Mouse (Mus musculus) monocyte, adult 5-6 weeks (primary cell): ENCODE results near the gene Vmn1r204. TPM values are rescaled to one million over a fixed set of nuclear protein-coding genes. Genes with fewer than 3 reads are reported as not detected.
"Not testable (repeated sequence)": the region's sequence is repeated elsewhere in the genome, so short reads cannot be mapped to it uniquely, and the experiment has no call there.

ENCODE experiments used
- ATAC-seq: fragments of 153-309, 156-312 bp; replicated peaks from 2 replicates; pipeline ENCODE4 v1.8.0; 2017; ENCODE audit warnings: mild to moderate bottlenecking; ENCODE audit not compliant: low TSS enrichment, insufficient number of reproducible peaks, severe bottlenecking, poor library complexity, low FRiP score
- total RNA-seq: library from RNA; stranded (forward); fragments of 200-1000, 200-491, 200-594 nt; gene quantifications from 3 replicates; pipeline ENCODE4 v1.2.3, GENCODE M21; 2017

Gene Vmn1r204
- not detected in 3 replicates for total RNA-seq

DNA sequence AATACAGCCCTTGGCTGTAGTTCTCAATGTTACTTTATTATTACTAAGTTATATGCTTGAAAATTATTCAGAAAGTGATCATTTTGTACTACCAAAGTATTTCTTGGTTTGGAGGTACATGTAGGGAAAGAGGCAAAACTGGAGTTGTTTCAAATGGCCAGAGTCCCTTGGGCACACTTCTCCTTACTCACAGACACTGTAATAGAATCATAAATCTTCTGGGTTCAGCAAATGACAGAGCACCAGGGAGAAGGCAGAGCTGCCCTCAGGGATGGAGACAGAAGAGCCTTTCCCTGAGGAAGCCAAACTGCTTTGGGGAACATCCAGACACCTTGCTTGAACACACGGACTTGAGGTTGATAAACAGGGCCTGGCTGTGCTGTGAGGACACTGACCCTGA, at the start of gene Vmn1r204:
Vmn1r204 (plus strand) TSS at position 301 of the 400 bp plus-strand sequence.
- ATAC-seq, result not testable (repeated sequence)

- ATAC-seq, result no peak
These were observed 47.7 kb upstream of the Vmn1r204 start, which contains the start of gene Vmn1r202 for GRCm38 (mm10) chr13:22505281-22505680. Vmn1r202 (minus strand) TSS chr13:22505381.

DNA sequence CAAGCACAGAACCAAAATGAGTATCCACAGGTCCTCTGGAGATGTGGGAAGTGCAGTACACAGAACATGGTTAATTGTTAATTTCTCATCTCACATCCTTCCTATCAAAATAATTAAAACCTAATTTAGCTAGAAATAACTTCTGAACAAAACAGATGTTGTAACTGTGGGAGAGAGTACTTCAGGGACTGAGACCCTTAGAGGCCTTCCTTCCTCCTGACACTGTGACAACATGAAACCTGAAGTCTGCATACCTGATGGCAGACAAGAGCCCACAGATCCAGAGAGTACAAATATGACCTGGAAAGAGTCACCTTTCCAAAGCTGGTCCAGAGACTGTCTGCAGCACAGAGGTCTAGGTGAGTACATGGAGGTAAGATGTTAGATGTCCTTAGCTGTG, 35.2 kb upstream of the Vmn1r204 start, which contains the start of gene Vmn1r203:
Vmn1r203 (plus strand) TSS at position 301 of the 400 bp plus-strand sequence.
- no peak for ATAC-seq

DNA sequence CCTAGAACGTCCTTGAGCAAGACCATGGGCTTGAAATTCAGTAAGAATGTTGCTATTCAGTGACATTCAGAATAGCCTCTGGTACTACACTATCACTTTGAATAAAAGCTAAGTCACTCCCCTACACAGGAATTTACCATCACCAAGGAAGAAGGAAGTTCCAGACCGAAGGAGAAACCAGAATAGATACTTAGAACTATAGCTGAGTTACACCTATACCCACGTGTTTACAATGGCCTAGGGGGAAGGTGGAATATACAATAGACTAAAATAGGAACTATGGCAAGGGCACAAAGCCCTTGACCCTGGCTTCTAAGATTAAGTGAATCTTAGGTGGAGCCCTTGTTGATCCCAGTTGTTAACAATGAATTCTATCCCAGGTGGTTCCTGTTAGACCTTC, 21.9 kb downstream of the Vmn1r204 start:
- ATAC-seq, result not testable (repeated sequence)

GRCm38 (mm10) chr13:22583336-22583735, 30.3 kb downstream of the Vmn1r204 start:
- ATAC-seq, result not testable (repeated sequence)

DNA sequence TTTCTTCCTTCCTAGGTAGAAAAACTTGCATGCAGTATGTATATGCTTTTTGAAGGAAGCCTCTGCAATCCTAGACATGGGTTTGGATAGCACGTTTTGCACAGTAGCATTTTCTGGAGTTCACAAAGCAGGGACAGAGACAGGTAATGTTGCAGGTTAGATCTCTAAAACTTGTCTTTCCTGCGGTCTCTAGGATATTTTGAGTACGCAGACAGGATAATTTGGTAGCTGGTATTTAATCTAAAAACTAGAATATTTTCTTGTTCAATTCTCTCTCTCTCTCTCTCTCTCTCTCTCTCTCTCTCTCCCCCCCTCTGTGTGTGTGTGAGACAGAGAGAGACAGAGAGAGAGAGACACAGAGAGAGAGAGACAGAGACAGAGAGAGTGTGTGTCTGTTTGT, 39.9 kb downstream of the Vmn1r204 start, which contains the start of gene Vmn1r205:
Vmn1r205 (minus strand) TSS at position 101 of the 400 bp plus-strand sequence.
- ATAC-seq, result no peak

Other genes with a start within 250 kb of the Vmn1r204 start
- gene Vmn1r197, start 228.6 kb upstream of the Vmn1r204 start, total RNA-seq, result not detected in 3 replicates
- not detected in 3 replicates for gene Vmn1r198, start 202.8 kb upstream of the Vmn1r204 start, total RNA-seq
- not detected in 3 replicates for gene Vmn1r199, start 173.4 kb upstream of the Vmn1r204 start, total RNA-seq
- gene Vmn1r200, start 162.8 kb upstream of the Vmn1r204 start, total RNA-seq, result not detected in 3 replicates
- not detected in 3 replicates for gene Vmn1r201, start 81.3 kb upstream of the Vmn1r204 start, total RNA-seq
- not detected in 3 replicates for gene Vmn1r202, start 47.8 kb upstream of the Vmn1r204 start, total RNA-seq
- 0.10 to 0.29 TPM in 2 of 3 replicates, not detected in the other for gene Vmn1r203, start 35.1 kb upstream of the Vmn1r204 start, total RNA-seq
- not detected in 3 replicates for gene Vmn1r205, start 39.8 kb downstream of the Vmn1r204 start, total RNA-seq
- 0.21 TPM in 1 of 3 replicates, not detected in the others for gene Vmn1r206, start 71.1 kb downstream of the Vmn1r204 start, total RNA-seq
- gene Vmn1r207-ps, start 176.4 kb downstream of the Vmn1r204 start, total RNA-seq, result not detected in 3 replicates
- 1.1 TPM in 1 of 3 replicates, not detected in the others for gene Vmn1r208, start 224.2 kb downstream of the Vmn1r204 start, total RNA-seq